Mouse (Mus musculus) limb, embryonic 10.5 days (tissue): ENCODE data around the gene Usp39. TPM values are rescaled to one million over a fixed set of nuclear protein-coding genes. Genes with fewer than 3 reads are reported as not detected.

ENCODE experiments used
- DNase-seq: peaks from one replicate; pipeline ENCODE4 v3.0.0-alpha.2; 2017; ENCODE audit warnings: low spot score
- H3K27ac ChIP-seq: fragments of 300-500 bp; sonication (generic); 2 replicates; pipeline ENCODE4 v1.5.1; 2016; ENCODE audit warnings: mild to moderate bottlenecking
- H3K27me3 ChIP-seq: fragments of 300-500 bp; sonication (generic); 2 replicates; pipeline ENCODE4 v1.6.1; 2016; ENCODE audit warnings: low read depth, mild to moderate bottlenecking; ENCODE audit not compliant: poor library complexity, severe bottlenecking
- H3K36me3 ChIP-seq: fragments of 300-500 bp; sonication (generic); 2 replicates; pipeline ENCODE4 v1.6.1; 2016; ENCODE audit warnings: mild to moderate bottlenecking, moderate library complexity
- H3K4me1 ChIP-seq: fragments of 300-500 bp; sonication (generic); 2 replicates; pipeline ENCODE4 v1.6.1; 2016
- H3K4me3 ChIP-seq: fragments of 300-500 bp; sonication (generic); 2 replicates; pipeline ENCODE4 v1.5.1; 2016; ENCODE audit warnings: mild to moderate bottlenecking, moderate library complexity
- H3K9me3 ChIP-seq: fragments of 300-500 bp; sonication (generic); replicated peaks from 2 replicates; pipeline ENCODE4 v1.6.1; 2016; ENCODE audit warnings: mild to moderate bottlenecking
- WGBS: fragments of 180-500 bp; shearing (Covaris S2); methylation state at CpG from one replicate; pipeline ENCODE4 v1.1.7; 2016; 5-methylcytosine and 5-hydroxymethylcytosine counted together
- polyA plus RNA-seq: library from polyadenylated mRNA; unstranded; fragments of >200 nt; fragmentation: Nextera tagmentation; extraction: Ambion mirVana; gene quantifications from 2 replicates; pipeline ENCODE4 v1.2.1, GENCODE M21; 2016

Usp39 gene
- polyA plus RNA-seq, 1 experiment from 2014 or later, result 78.1 TPM

DNA sequence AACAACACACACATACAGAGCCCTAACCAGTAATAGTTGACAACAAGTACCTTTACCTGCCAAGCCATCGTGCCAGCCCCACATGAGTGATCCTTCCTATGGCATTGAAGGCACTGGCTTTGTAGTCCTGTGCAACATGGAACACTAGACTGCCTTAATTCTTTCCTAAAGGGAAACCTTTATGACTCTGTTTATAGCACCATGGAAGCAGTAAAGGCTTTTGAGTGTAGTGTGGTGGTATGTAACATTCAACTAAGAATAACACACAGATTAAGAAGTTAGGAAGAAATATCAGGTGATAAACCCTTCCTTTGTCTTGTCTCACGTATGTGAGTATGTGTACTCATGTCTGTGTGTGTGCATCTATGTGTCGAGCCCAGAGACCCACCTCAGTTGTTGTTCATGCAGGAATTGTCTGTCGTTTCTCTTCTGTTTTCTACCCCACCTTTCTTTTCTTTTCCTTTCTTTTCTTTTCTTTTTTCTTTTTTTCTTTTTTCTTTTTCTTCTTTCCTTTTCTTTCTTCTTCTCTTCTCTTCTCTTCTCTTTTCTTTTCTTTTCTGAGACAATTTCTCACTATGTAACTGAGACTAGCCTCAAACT lies 22.0 kb upstream of the Usp39 start, which contains the start of gene Rnf181:
TSS of gene Rnf181 (minus strand) at position 113 of the 600 bp plus-strand sequence.
- Histone ChIP-seq H3K9me3 (no peaks in the 10 kb centered on the region), H3K27me3 (no peaks in the 10 kb centered on the region), H3K4me3 (no peak within 1 kb of the TSS), H3K4me1 (peaks cover 16% of the 10 kb centered on the region; the same call in 1 of the 2 replicates), H3K36me3 (no peaks in the 10 kb centered on the region), H3K27ac (no peak within 1 kb of the TSS)
- 79% methylated on average over 4 of the region's 4 CpGs for WGBS
- no peak for DNase-seq

DNA sequence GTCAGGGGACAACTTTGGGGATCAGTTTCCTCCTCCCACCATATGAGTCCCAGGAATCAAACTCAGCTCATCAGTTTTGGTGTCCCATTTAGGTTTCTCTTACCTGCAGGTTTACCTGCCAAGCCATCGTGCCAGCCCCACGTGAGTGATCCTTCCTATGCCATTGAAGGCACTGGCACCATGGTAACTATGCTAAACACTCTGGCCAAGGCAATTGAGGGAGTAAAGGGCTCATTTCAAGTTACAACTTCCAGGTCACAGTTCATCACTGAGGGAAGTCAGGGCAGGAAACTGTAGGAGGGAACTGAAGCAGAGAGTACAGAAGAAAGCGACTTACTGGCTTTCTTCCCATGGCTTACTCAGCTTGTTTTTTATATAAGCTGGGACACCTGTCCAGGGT lies 21.3 kb upstream of the Usp39 start:
- peaks cover 16% of the 10 kb centered on the region for H3K4me1 ChIP-seq
- H3K36me3 ChIP-seq, result no peaks in the 10 kb centered on the region
- WGBS, result 68% methylated on average over 3 of the region's 3 CpGs
- no peaks in the 10 kb centered on the region for H3K27me3 ChIP-seq
- DNase-seq, result no peak
- no peaks in the 10 kb centered on the region for H3K9me3 ChIP-seq
- H3K4me3 ChIP-seq, result no peak overlapping the region
- H3K27ac ChIP-seq, result no peak overlapping the region

DNA sequence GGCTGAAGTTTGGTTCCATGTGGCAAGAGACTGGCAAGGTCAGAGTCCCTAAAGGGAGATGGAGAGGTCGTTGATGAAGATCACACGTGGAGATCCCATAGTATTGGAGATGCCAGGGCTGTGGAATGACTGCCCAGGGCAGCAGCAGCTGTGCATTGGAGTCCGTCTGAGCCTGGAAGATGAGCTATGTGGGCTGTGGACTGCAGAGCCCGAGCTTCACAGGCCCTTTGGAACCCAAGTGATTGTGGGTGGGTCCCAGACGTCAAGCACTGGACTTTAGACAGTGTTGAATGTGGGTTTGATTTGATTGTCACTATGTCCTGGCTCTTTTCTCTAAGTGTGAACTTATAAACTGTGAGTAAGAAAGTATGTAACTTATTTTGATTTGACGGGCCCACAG lies 20.0 kb upstream of the Usp39 start:
- no peak for DNase-seq
- 76% methylated on average over 6 of the region's 6 CpGs for WGBS
- Histone ChIP-seq H3K4me1 (peaks cover 13% of the 10 kb centered on the region), H3K27me3 (no peaks in the 10 kb centered on the region), H3K36me3 (peaks cover 8% of the 10 kb centered on the region), H3K4me3 (no peak overlapping the region), H3K9me3 (no peaks in the 10 kb centered on the region), H3K27ac (no peak overlapping the region)

DNA sequence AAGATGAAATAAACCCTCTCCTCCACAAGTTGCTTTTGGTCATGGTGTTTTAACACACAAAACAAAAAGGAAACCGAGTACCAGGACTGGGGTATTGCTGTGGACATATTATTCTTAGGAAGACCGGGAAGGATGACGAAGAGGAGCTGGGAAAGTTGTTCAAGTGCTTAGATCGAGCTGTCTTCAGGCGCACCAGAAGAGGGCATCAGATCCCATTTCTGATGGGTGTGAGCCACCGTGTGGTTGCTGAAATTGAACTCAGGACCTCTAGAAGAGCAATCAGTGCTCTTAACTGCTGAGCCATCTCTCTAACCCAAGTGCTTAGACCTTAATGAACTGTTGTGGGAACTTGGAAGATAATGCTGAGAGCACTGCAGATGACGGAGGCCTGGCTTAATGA lies 19.0 kb upstream of the Usp39 start:
- Histone ChIP-seq H3K4me3 (no peak overlapping the region), H3K27ac (no peak overlapping the region), H3K9me3 (no peaks in the 10 kb centered on the region), H3K4me1 (peaks cover 13% of the 10 kb centered on the region), H3K36me3 (peaks cover 18% of the 10 kb centered on the region), H3K27me3 (no peaks in the 10 kb centered on the region)
- 46% methylated on average over 7 of the region's 7 CpGs for WGBS
- no peak for DNase-seq

DNA sequence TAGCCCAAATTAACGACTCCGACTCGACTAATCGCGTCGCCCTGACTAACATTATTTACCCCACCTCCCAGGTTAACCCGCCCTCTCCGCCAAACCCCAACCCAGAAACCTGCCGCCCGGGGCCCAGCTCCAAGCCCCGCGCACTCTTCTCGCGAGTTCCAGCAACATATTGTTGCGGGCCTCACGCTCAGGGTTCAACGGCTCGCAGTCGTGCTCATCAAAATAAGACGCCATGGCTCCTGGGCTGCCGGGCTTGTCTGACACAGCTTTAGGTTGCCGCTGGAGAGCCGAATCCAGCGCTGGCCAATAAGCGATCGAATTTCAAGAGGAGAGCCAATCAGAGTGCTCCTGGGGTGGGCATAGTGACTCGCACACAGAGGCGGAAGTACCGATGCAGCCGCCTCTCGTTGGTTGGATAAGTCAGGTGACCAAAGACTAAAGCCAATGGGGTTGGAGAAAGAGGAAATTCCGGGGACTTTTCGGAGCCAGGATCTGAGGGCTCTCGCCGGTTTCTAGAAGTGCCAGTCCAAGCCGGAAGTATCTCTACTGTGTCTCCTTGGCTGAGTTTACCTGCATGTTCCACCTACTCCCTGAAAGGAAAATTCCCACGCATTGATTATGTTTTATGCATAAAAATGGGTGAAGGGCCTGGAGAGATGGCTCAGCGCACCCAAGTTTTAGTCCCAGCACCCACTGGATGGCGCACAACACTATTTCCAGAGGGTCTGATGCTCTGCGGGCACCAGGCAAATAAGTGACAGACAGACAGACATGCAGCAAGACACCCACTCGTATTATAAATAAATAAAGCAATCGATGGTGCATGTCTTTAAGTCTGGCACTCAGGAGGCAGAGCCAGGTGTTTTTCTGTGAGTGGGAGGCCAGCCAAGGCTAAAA lies 17.4 kb upstream of the Usp39 start:
- WGBS, result 1% methylated on average over 42 of the region's 42 CpGs
- Histone ChIP-seq H3K4me1 (peaks cover 13% of the 10 kb centered on the region), H3K4me3 (peak overlapping the region; percentile 83), H3K36me3 (peaks cover 34% of the 10 kb centered on the region), H3K9me3 (no peaks in the 10 kb centered on the region), H3K27ac (peak overlapping the region; percentile 83), H3K27me3 (no peaks in the 10 kb centered on the region)
- peak; percentile 86 for DNase-seq

DNA sequence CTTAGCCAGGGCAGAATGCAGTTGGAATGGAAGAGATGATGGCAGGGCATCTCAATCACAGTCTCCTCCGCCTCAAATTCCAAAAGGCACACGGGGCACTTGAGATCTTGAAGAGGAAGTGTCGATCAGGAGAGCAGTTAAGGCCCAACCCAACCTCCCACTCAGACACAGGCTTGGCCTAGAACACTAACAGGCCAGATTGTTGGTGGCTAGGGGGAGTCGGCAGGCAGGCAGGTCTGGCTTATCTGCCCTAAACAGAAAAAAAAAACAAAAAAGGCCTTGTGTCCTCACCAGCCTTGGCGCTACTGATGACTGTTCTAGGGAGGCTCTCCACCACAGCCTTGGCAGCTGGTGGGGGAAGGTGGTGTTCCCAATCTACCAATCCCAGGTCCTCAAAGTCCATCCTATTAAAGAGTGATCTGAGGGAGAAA lies 16.2 kb upstream of the Usp39 start:
- Histone ChIP-seq H3K9me3 (no peaks in the 10 kb centered on the region), H3K27me3 (no peaks in the 10 kb centered on the region), H3K36me3 (peaks cover 38% of the 10 kb centered on the region), H3K27ac (no peak overlapping the region), H3K4me1 (peaks cover 16% of the 10 kb centered on the region), H3K4me3 (peak overlapping the region; percentile 83)
- 75% methylated on average over 5 of the region's 5 CpGs for WGBS
- DNase-seq, result no peak

DNA sequence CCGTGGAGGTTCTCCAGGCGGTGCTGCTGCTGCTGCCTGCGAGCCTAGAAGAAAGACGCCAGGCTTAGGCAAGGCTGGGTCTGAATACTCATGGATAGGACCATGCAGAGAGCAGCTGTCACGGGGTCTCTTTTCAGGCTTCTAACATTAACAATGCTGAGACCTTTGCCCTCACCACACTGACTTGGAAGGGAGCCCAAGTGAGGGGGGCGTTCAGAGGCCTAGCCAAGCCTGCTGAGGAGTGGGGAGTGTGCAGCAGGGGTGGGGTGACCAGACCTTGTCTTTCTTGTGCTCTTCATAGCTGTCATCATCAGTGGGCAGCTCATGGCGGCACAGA lies 15.6 kb upstream of the Usp39 start:
- DNase-seq, result no peak
- Histone ChIP-seq H3K4me1 (peaks cover 22% of the 10 kb centered on the region), H3K9me3 (no peaks in the 10 kb centered on the region), H3K4me3 (peak overlapping the region; percentile 83; the same call in 1 of the 2 replicates), H3K36me3 (peaks cover 38% of the 10 kb centered on the region), H3K27ac (no peak overlapping the region), H3K27me3 (no peaks in the 10 kb centered on the region)
- whole genome bisulfite sequencing, result 90% methylated on average over 7 of the region's 7 CpGs

DNA sequence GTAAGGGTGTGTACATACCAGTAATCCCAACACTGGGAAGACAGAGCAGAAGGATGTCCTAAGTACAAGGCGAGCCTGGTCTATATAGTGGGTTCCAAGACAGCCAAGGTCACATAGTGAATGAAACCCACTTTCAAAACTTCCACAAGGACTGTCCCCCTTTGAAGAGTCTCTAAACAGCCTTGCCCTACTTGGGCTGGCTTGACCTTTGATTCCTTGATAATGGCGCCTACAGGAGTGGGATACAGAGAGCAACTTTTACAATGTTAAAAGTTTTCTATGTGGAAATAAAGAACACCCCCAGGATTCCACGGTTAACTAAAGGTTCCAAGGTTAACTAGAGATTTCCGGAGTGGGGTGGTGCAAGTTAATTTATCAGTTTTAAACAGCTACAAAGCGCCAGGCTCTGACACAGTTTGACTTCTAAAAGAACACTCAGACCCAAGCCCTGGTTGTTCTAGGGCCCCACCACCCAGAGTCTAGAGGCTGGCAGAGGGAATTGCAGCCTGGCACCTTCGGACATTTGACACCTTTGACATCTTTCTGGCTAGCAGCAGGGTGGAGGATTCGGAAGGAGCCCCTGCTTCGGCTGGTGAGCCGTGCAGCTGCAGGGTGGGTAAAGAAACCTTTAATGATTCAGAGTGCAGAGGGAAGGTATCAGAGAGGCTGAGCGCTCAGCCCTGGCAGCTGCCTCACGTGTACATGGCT lies 15.1 kb upstream of the Usp39 start:
- H3K27me3 ChIP-seq, result no peaks in the 10 kb centered on the region
- no peak overlapping the region for H3K27ac ChIP-seq
- no peaks in the 10 kb centered on the region for H3K9me3 ChIP-seq
- WGBS, result 84% methylated on average over 11 of the region's 11 CpGs
- H3K36me3 ChIP-seq, result peaks cover 38% of the 10 kb centered on the region
- DNase-seq, result no peak
- H3K4me3 ChIP-seq, result no peak overlapping the region
- peaks cover 27% of the 10 kb centered on the region for H3K4me1 ChIP-seq

DNA sequence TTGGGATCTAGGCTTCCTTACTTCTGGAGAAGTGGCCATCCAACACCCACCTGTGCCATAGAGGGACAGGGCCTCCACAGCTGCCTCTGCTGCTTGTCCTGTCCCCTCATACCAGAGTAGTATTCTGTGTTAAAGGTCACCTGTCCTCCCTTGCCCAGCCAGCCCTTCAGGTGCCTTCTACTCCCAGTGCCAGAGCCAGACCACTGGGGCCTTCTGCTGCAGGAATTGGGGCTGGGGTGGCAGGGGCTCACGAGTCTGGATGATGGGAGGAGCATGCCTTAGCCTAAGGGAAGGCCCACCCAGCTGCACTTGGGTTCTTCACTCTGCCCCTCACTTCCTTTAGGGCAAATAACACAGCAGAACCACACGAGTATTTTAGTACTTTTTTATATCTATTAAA lies 14.4 kb upstream of the Usp39 start:
- Histone ChIP-seq H3K36me3 (peaks cover 38% of the 10 kb centered on the region), H3K9me3 (no peaks in the 10 kb centered on the region), H3K27ac (no peak overlapping the region), H3K4me3 (no peak overlapping the region), H3K4me1 (peaks cover 34% of the 10 kb centered on the region), H3K27me3 (no peaks in the 10 kb centered on the region)
- WGBS, result 82% methylated on average over 2 of the region's 2 CpGs
- no peak for DNase-seq

DNA sequence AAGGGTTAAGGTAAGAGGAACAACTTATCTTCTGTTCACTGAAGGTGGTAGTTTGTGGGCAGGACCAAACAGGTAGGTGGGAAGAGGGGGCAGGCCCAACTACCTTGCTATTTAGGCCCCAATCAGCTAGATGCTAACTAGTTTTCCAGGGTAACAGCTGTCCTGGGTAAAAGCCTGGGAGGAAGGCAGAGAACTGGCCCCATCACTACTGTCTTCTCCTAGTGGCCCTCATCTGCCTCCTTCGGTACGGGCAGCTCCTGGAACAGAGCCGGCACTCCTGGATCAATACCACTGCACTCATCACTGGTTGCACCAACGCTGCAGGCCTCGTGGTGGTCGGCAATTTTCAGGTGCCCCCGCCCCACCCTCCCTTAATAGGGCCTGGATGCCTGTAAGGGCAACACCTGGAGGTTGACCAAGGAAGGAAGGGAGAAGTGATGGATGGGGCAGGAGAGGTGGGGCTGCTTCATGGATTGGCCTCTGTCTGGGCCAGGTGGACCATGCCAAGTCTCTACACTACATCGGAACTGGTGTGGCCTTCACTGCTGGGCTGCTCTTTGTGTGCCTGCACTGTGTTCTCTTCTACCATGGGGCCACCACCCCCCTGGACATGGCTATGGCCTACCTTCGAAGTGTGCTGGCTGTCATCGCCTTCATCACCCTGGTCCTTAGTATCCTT lies 13.2 kb upstream of the Usp39 start:
- H3K36me3 ChIP-seq, result peaks cover 38% of the 10 kb centered on the region
- no peaks in the 10 kb centered on the region for H3K9me3 ChIP-seq
- no peak for DNase-seq
- H3K27ac ChIP-seq, result no peak overlapping the region
- no peak overlapping the region for H3K4me3 ChIP-seq
- 90% methylated on average over 10 of the region's 10 CpGs for WGBS
- peaks cover 45% of the 10 kb centered on the region for H3K4me1 ChIP-seq
- no peaks in the 10 kb centered on the region for H3K27me3 ChIP-seq

DNA sequence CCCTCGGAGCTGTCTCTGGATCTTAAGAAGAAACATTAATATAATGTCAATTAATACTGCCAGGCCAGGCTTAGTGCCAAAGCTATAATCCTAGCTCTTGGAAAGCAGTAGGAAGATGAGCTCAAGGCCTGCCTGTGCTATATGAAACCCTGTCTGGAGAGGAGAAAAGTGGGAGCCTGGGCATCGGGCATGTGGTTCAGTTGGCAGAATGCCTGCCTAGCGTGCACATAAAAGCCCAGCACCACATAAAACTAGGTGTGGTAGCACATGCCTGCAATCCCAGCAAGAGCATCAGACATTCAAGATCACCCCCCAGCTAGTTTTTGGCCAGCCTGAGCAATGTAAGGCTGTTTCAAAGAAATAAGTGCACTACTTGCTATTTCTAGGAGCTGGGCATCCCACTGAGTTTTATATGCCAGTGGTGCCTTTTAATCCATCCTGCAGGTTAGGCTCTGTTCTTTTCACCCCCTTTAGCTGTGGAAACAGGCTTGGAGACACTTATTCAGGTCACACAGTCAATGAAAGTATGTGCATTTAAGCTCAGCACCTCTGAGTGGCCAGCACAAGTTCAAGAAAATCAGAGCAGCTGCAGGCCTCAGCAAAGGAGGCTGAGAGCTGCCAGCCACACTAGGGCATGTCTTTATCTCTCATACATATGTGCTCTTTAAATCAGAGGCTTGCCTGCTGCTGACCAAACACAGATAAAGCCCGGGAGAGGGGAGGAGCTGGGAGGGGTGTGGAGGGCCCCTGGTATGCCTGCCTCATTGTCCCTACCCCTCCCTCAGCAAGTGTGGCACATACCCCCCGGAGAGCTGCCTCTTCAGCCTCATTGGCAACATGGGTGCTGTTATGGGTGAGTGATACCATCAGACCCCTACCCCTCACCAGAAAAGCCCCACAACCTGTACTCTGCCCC lies 12.4 kb upstream of the Usp39 start:
- Histone ChIP-seq H3K4me1 (peaks cover 53% of the 10 kb centered on the region), H3K27ac (no peak overlapping the region), H3K9me3 (no peaks in the 10 kb centered on the region), H3K4me3 (no peak overlapping the region), H3K27me3 (no peaks in the 10 kb centered on the region), H3K36me3 (peaks cover 38% of the 10 kb centered on the region)
- WGBS, result 84% methylated on average over 5 of the region's 5 CpGs
- DNase-seq, result no peak

DNA sequence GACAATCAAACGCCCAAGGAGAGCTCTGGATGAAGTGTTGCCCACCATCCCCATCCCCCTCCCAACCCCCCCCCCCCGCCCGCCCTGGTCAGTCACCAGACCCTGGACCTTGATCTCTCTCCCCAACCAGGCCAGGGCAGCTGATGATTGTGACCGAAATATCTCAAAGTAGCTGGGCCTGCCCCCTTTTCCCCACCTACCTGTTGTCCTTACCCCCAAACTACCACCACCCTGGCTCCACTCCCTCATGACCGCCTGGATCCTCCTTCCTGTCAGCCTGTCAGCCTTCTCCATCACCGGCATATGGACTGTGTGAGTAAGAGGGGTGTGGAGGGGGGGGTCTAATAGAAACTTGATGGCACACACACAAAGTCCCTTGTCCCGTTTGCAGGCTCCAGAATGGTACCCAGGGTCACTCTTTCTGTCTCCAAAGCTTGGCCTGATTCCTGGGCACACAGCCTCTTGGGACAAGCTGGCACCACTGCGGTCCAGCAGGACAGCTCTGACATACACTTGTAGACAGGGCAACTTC lies 11.1 kb upstream of the Usp39 start:
- Histone ChIP-seq H3K9me3 (no peaks in the 10 kb centered on the region), H3K27ac (peak overlapping the region; percentile 82), H3K27me3 (no peaks in the 10 kb centered on the region), H3K4me3 (peak overlapping the region; percentile 70), H3K36me3 (peaks cover 44% of the 10 kb centered on the region), H3K4me1 (peaks cover 48% of the 10 kb centered on the region)
- no peak for DNase-seq
- WGBS, result 29% methylated on average over 8 of the region's 8 CpGs
